Mouse (Mus musculus): ENCODE results near the gene Prkd2.

Gene Prkd2

GRCm38 (mm10) chr7:16842645-16843063, at the start of gene Prkd2:
Gene Prkd2, plus strand, starts transcription at chr7:16842902.
- peak; percentile 52 for DNase-seq (ENCODE audit: extremely low read depth, low read depth)

- no peak for DNase-seq (ENCODE audit: extremely low read depth, low read depth)
Observed at GRCm38 (mm10) chr7:16793010-16793725, 49.5 kb upstream of the Prkd2 start.

DNA sequence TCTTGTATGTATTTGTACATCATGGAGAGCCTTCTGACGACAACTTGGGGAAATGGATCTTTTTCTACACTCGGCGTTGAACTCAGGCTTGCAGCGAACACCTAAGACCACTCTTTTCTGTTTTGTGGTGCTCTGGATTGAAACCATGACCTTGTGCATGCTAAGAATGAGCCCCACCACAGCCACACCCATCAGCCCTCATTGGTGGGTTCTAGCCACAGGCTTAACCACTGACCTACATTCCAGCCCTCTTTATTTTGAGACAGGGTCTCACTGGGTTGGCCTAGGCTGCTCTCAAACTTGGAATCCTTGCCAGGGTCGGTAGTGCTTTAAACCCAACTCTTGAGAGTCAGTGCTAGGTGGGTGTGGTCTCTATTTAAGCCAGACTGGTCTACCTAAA, 47.8 kb upstream of the Prkd2 start:
- no peak for DNase-seq (ENCODE audit: extremely low read depth, low read depth)

GRCm38 (mm10) chr7:16804409-16805028, 38.2 kb upstream of the Prkd2 start:
- no peak for DNase-seq (ENCODE audit: extremely low read depth, low read depth)

DNA sequence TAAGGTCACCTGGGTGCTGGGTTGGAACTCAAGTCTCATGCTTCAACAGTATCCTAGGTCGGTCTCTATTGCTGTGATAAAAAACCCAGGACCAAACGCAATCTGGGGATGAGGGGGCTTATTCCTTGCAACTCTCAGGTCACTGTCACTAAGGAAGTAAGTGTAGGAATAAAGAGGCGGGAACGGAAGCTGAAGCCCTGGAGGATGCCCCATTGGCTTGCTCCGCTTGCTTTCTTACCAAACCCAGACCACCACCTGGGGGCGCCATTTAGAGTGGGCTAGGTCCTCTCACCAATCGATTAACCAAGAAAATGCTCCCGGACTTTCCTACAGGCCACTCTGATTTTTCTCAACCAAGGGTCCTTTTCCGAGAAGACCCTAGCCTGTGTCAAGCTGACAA, 34.8 kb upstream of the Prkd2 start:
- DNase-seq (ENCODE audit: extremely low read depth, low read depth) = no peak

GRCm38 (mm10) chr7:16808647-16809046, 34.1 kb upstream of the Prkd2 start:
- no peak for DNase-seq (ENCODE audit: extremely low read depth, low read depth)

DNA sequence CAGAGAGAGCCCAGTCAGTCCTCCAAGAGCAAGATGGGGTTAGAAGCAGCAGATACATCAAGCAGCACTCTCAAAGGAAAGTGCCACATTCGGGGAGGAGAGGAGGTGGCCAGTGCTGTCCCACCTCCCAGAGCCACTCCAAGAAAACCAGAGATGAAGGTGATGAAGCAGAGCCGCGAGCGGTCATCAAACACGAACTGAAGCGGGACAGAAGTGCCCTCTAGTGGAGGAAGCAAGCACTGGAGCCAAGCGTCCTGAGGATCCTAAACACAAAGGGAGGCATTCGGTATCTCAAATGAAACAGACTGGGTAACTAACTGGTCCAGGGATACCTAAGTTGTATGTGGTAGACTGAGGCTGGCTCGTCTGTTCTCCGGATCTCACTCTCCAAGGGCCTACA, 33.0 kb upstream of the Prkd2 start:
- DNase-seq (ENCODE audit: extremely low read depth, low read depth) = no peak

DNA sequence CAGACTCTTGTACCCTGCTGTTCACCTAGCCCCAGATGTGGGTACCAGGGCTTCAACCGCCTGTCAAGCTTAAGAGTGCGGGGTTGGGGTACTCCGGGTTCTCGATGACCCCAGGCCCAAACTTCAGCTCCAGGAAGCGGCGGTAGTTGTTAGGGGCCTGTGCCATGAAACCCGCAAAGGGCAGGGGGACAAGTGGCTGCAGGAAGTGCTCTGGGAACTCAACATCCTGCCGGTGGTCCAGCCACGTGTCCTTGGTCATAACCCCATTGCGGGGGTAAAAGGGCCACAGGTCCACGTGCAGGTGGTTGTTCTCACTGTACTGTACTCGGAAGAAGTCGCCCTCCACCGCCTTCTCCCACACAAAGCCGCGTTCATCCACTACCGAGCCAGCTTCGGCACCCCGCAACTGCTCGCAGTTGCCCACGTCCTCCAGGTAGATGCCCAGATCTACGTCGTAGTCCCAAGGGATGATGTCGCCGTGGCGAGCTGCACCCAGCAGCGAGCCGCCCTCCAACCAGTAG, 32.2 kb upstream of the Prkd2 start:
- DNase-seq (ENCODE audit: extremely low read depth, low read depth) = no peak

- no peak for DNase-seq (ENCODE audit: extremely low read depth, low read depth)
Observed at GRCm38 (mm10) chr7:16810920-16811648, 31.6 kb upstream of the Prkd2 start.

DNA sequence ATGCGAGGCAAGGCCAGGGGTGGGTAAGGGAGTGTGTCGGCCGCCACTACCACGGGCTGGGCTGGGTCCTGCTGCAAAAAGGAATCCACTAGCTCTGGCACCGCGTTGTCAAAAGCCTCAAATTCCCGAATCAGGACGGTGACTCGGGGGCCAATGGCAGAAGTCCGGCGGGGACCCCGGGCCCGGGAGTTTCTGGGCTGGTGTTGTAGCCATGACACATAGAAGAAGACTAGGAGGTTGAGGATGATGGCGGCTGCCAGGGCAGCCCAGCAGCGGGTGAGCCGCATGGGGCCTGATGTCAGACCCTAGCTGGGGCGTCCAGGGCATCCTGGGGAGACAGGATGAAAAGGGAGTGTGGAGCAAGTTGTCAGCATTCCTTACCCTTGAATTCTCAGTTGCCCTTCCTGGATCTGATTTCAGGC, 31.0 kb upstream of the Prkd2 start:
- no peak for DNase-seq (ENCODE audit: extremely low read depth, low read depth)

GRCm38 (mm10) chr7:16812505-16812904, 30.2 kb upstream of the Prkd2 start:
- DNase-seq (ENCODE audit: extremely low read depth, low read depth) = no peak

- no peak for DNase-seq (ENCODE audit: extremely low read depth, low read depth)
Observed at GRCm38 (mm10) chr7:16815351-16815941, 27.3 kb upstream of the Prkd2 start, which contains the start of gene Strn4. Gene Strn4, plus strand, starts transcription at chr7:16815889.

GRCm38 (mm10) chr7:16816078-16816474, 26.6 kb upstream of the Prkd2 start:
- no peak for DNase-seq (ENCODE audit: extremely low read depth, low read depth)

- DNase-seq (ENCODE audit: extremely low read depth, low read depth) = no peak
Observed at GRCm38 (mm10) chr7:16816475-16817122, 26.1 kb upstream of the Prkd2 start, which contains the start of gene Fkrp. Gene Fkrp, minus strand, starts transcription at chr7:16816732.

GRCm38 (mm10) chr7:16817693-16818092, 25.0 kb upstream of the Prkd2 start:
- DNase-seq (ENCODE audit: extremely low read depth, low read depth) = no peak

GRCm38 (mm10) chr7:16819794-16820193, 22.9 kb upstream of the Prkd2 start:
- DNase-seq (ENCODE audit: extremely low read depth, low read depth) = no peak

DNA sequence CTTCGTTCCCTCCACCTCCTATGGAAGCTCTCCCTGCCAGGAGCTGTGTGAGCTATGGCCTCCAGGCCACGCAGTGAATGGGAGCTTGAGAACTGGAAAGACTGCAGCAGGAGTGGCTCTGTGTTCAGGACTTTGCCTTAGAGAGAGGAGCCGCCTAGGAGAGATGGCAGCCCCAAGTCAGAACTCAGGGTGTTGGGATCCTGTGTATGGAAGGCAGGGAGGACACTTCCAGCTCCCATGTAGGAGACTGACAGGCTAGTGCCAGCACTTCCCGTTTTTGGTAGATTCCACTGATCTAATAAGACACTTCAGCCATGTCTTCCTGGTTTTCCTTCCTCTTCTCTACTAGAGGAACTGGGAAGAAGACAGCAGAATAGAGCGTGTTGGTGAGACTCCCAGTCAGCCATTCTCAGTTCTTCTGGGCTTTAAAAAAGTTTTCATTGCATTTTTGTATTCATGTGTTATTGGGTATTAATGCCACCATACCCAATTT, 22.4 kb upstream of the Prkd2 start:
- DNase-seq (ENCODE audit: extremely low read depth, low read depth) = no peak

- DNase-seq (ENCODE audit: extremely low read depth, low read depth) = no peak
Observed at GRCm38 (mm10) chr7:16821091-16821490, 21.6 kb upstream of the Prkd2 start.

DNA sequence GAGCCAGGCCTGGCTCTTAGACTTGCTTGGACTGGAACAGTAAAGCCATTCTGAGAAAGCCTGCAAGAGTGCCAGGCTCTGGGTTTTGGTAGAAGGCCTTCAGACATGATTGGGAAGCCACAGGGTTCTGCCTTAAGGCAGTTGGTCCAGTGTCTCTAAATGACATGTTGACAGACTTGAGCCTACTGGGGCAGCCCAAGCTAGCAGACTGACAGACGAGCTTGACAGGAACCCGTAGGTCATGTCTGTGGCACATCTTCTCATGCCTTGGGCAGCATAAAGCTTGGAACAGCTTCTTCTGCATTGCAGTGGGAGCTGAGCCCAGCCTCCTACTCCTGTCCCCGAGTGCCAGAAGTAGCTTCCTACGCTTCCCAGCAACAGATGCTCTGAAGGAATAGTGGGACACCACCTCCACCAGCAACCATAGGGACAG, 21.0 kb upstream of the Prkd2 start:
- DNase-seq (ENCODE audit: extremely low read depth, low read depth) = no peak

DNA sequence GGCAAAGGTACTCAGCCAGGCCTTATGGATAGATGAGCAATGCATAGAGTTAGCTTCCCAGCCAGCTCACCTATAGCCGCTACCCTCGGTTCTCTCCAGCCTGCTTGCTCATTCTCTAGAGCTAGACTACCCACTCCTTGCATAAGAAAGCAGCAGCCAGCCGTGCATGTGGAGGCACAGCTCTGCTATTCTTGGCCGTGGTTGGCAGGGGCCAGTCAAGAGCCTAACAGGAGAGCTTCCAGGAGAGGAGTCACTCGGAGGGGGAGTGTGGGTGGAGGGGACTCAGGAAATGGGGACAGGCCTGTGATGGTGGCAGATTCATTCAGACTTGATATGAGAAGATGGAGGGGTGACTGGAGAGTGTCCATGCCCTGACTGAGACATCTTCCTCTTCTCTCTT, 19.0 kb upstream of the Prkd2 start:
- no peak for DNase-seq (ENCODE audit: extremely low read depth, low read depth)

DNA sequence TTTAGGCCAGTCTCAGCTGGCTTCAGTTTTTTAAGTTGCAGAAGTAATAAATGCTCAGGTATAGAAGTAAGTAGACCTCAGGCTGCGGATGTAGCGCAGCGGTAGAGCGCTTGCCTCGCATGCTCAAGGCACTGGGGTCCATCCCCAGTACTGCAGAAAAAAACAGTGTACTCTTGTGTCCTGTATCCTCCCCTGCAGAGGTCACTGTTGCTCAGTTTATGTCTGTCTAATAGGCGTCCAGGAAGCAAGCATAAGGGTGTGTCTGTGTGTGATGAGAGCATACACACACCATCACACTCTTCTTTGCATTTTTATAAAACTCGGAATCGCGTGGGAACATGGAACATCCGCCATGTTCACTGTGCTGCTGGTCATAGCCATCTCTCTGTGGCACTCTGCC, 16.9 kb upstream of the Prkd2 start:
- no peak for DNase-seq (ENCODE audit: extremely low read depth, low read depth)
